Mouse (Mus musculus) embryo, embryonic 10 days (tissue): ENCODE data around the gene Nsun2.
"Not testable (repeated sequence)": the region's sequence is repeated elsewhere in the genome, so short reads cannot be mapped to it uniquely, and the experiment has no call there.

Experiments used
- DNase-seq: peaks from one replicate; pipeline ENCODE4 v3.0.0-alpha.2; 2015; ENCODE audit warnings: low spot score

The Nsun2 gene

DNA sequence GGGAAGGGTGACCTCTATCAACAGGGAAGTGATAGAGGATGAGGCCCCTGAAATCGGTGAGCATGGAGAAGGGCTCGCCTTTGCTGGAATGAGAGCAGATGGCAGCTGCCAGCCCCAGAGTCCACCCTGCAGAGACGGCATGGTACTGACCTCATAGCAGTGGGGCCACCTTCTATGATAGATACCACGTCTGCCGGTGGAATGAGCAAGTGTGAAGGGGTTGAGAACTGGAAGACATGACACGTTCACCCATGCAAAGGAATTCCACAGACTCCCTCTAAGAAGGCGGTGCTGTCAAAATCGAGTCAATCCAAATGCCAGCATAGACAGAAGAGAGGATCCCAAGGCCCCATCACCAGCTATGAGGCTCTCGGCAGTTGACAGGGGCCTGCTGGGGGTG, 20.7 kb downstream of the Nsun2 start:
- no peak for DNase-seq

DNA sequence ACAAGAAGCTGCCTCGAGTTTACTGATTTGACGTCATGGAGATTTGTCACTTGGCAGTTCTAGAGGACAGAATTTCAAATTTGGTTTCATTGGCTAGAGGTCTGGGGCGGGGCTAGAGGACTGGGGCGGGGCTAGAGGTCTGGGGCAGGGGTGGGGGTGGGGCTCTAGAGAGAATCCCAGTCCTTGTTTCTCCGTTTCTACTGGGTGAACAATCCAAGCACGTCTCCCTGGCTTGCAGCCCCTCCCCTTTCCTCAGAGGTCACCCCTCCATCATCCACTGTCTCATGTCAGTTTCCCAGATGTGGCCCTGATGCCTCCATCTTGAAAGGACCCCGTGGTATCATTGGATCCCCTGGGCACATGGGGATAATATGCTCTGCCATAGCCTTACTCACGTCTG, 21.5 kb downstream of the Nsun2 start:
- DNase-seq, result no peak

- DNase-seq, result no peak
Measured at GRCm38 (mm10) chr13:69555957-69556482, 22.5 kb downstream of the Nsun2 start.

- DNase-seq, result peak; percentile 47
Measured at GRCm38 (mm10) chr13:69556728-69557127, 23.2 kb downstream of the Nsun2 start.

- no peak for DNase-seq
Measured at GRCm38 (mm10) chr13:69558098-69558660, 24.6 kb downstream of the Nsun2 start.

DNA sequence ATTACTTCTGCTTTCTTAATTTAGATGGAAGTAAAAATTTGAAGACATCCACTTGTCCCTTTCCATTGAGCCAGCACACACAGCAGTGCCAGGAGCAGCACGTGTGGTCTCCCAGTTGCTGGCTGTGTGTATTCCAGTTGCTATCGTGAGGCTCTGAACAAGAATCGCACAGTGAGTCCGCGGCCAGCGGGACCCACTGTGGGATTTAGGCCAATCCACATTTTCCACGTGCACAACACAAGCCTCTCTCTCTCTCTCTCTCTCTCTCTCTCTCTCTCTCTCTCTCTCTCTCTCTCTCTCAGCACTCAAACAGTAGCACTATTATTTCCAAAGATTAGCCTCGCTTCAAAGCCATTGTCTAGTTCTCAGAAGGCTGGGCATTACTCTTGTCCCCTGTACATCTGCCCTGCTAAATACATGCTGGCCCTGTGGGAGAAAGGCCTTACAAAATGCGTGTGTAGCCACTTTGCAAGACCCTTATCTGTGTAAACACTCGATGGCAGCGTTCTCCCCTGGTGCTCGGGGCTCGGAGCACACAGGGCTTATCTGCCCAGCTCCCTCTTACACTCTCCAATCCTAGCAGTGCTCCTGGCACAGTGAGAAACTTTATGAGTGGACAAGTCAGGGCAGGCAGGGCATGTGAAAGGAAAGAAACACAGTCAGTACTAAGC, 25.9 kb downstream of the Nsun2 start:
- no peak for DNase-seq

DNA sequence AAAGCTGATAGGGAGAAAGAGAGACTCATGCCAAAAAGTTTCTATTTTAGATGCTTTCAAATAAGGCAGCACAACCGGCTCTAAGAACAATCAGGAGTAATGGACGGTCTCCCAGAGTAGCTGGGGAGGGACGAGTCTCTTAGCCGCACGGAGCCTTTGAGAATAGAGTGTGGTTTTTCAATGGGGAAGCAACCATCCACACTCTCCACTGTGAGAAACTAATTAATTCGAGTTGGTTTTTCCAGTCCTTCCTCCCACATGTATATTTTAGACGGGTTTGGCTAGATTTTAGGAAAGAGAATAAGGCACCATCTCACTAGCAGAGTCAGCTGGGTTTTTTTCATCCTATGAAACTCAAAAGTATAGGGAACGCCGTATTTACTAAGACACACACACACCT, 28.5 kb downstream of the Nsun2 start:
- no peak for DNase-seq

GRCm38 (mm10) chr13:69562654-69563574, 29.4 kb downstream of the Nsun2 start:
- DNase-seq, result no peak

GRCm38 (mm10) chr13:69563905-69564304, 30.4 kb downstream of the Nsun2 start:
- DNase-seq, result no peak

DNA sequence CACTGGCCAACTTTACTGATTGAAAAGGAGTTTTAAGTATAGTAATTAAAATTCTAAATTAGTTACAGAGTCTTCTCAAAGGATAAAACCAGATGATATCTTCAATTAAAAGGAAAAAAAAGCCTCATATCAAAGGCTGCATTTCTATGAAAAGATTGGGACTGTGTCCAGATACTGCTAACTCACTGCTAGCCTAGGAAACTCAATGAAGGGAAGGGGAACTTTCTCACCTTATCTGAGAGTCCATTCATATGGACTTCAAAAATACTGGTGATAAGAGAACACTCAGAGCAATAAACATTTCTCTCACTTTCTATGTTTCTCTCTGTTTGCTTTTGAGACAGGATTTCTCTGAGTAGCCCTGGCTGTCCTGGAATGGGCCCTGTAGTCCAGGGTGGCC, 31.0 kb downstream of the Nsun2 start:
- DNase-seq, result no peak

DNA sequence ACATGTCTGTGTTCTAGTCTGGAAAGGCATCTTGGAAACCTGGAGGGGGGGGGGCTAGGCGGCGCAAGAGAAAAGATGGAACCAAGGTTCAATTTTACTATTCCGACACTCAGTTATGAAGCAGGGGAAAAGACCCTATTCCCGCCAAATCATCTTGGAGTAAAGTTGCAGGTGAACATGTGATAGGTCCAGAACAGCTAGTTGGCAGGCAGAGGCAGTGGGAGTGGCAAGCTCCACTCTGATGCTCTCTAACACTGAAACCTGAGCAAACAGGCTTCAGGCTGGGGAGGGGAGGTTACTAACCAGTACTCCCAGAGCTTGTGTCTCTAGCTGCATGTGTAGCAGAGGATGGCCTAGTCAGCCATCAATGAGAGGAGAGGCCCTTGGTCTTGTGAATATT, 31.9 kb downstream of the Nsun2 start:
- DNase-seq, result not testable (repeated sequence)

DNA sequence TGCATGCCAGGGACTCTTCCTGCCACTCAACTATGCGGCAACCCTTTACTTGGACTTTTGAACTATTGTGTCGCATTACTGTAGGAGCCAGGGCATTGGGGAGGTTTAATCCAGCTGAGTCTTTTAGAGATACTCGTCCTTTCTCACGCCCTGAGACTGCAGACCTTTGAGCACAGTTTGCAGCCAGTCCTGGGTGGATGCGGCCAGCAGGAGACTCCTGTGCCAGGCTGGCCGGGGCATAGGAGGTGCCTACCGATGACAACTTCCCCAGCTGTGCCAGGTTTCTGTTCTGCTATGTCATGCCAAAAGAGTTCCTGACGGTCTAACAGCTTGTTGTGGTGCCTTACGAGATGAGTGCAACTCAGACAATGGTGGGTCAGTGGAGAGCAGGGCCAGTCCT, 35.7 kb downstream of the Nsun2 start:
- no peak for DNase-seq

DNA sequence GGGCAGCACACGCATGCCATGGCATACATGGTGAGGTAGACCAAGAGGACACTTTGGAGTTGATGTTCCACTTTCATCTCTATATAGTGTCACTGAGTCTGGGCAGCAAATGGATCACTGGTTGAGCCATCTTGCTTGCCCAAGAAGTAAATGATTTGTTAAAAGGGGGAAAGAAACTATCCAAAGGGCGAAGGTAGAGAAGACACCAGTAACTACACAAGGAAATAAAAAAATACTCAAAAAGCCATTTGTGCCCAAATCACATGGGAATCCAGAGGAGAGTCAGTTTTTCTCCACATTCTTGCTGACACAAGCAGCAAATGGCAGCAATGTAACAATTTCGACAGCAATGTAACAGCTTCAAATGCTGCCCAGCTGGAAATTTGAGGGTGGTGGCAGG, 39.0 kb downstream of the Nsun2 start:
- no peak for DNase-seq

GRCm38 (mm10) chr13:69576676-69577075, 43.1 kb downstream of the Nsun2 start:
- DNase-seq, result no peak

DNA sequence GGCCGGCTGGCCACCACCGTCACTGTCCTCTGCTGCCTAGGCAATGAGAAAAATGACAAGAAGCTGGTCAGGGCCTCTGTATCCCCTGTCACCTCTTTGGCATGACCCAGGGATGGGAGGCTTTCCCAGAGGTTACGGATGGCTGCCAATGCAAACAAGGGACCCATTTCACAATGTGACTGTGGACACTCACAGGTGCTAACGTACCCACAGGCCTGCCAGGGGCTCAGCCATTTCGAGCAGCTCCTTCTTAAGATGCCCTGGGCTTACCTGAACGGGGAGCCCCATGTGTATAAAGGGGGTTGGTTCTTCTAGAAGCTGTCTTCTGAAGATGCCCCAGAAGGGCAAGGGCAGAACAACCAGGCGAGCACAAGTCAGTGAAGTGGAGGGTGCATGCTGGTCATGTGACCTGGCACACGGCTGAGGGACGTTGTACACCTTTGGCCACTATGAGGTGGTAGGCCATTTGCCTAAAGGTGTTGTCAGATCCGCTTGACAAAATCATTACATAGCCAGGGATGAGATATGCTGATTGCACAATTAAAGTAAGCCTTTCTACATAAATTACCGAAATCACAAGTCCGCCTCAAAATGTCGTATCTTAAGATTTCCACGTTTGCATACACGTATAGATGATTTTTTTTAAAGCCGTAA, 43.8 kb downstream of the Nsun2 start:
- DNase-seq, result no peak

DNA sequence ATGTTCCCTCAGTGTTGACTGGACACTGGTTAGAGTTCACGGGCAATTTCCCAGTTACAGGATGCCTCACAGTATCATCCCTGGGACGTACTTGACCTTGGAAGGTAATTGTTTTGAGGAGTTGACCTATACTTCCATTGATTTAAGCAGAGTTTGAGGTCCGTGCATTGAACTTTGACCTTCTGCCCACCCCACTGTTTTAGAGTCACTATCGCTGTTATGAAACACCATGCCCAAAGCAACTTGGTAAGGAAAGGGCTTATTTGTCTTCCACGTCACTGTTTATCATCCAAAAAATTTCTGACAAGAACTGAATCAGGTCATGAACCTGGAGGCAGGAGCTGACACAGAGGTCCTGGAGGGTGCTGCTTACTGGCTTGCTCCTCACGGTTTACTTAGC, 48.9 kb downstream of the Nsun2 start:
- no peak for DNase-seq

DNA sequence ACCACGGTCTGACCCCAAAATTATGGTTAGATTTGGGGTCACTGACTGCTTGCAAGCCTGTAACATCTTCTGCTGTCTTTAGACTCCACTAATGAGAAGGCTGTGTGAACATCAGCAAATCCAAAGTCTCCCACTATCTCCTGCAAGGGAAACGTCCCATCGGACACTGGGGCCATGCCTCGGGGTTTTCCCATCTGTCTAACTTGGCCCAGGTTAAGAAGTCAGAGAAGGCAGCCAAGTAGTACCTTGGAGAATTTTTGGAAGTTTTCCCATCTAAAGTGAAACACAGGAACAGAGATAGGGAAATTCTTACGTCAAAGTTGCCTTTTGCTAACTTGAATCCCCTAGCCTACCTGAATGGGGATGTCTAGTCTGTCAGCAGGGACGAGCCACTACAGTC, 50.0 kb downstream of the Nsun2 start:
- no peak for DNase-seq

- no peak for DNase-seq
Measured at GRCm38 (mm10) chr13:69585828-69586227, 52.3 kb downstream of the Nsun2 start.

DNA sequence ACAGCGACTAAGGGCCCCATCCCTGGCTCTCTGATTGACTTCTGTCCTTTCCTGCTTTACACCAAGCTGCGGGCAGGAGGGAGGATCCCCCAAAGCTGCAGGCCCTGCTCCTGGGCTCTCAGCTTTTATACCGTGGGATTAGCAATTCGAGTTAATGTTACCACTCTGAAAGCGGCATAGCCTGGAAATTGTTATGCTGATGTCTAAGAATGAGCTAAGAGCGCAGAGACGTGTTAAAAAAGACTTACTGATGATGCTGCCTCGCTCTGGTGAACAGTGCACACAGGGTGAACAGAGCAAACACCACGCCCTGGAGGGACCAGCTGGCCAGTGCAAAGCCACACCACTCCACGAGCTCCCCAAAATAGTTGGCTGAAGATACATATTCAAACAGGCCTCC, 52.8 kb downstream of the Nsun2 start:
- DNase-seq, result no peak

- DNase-seq, result no peak
Measured at GRCm38 (mm10) chr13:69587849-69588248, 54.3 kb downstream of the Nsun2 start.

DNA sequence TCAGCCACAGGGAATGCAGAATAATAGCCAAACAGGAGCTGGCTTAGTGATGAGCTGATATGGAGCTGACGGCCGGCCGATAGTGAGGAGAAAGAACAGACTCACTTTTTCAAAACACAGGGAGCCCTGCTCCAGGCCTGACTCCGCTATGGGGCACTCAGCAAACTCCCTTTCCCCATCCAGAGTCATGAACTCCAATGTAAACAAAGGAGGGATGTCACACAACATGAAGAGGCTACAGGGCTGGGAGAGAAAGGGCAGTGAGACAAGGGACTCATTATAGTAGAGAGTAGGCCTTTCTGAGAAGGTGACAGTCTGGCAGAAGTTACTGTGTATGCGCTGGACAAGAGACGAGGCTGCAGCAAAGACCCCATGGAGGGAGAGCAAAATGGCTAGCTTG, 54.7 kb downstream of the Nsun2 start:
- DNase-seq, result no peak

GRCm38 (mm10) chr13:69591338-69591737, 57.8 kb downstream of the Nsun2 start:
- DNase-seq, result no peak
